Mouse (Mus musculus): ENCODE results near the gene Tm9sf1. TPM values are rescaled to one million over a fixed set of nuclear protein-coding genes. Genes with fewer than 3 reads are reported as not detected.

Tm9sf1 gene
- total RNA-seq (2022) = 10 to 100 TPM; 40.6 to 49.6 (median 44.7) TPM

- peak; percentile 81 to 87 for DNase-seq (ENCODE audit: low spot score in 2 of 2)
Observed at GRCm38 (mm10) chr14:55643060-55643907, at the start of gene Tm9sf1. Tm9sf1 (minus strand) TSS chr14:55643806.

DNA sequence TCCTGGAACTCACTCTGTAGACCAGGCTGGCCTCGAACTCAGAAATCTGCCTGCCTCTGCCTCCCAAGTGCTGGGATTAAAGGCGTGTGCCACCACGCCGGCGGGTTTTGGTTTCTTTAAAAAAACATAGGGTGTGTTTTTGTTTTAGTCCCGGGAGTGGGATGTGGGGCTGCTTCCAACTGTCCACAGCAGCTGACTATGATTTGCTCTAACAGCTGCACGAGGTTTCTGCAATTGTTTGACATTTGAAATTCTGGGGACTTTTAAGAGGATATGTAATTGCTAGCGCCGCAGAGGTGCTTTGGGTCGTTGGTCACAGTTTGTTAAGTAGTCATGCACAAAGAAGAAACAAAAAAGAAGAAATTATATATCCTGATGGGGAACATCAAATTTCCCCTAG lies 45.8 kb upstream of the Tm9sf1 start:
- no peak for DNase-seq (ENCODE audit: low spot score in 2 of 2)

- DNase-seq (ENCODE audit: low spot score in 2 of 2) = no peak
Observed at GRCm38 (mm10) chr14:55682118-55682493, 38.5 kb upstream of the Tm9sf1 start.

DNA sequence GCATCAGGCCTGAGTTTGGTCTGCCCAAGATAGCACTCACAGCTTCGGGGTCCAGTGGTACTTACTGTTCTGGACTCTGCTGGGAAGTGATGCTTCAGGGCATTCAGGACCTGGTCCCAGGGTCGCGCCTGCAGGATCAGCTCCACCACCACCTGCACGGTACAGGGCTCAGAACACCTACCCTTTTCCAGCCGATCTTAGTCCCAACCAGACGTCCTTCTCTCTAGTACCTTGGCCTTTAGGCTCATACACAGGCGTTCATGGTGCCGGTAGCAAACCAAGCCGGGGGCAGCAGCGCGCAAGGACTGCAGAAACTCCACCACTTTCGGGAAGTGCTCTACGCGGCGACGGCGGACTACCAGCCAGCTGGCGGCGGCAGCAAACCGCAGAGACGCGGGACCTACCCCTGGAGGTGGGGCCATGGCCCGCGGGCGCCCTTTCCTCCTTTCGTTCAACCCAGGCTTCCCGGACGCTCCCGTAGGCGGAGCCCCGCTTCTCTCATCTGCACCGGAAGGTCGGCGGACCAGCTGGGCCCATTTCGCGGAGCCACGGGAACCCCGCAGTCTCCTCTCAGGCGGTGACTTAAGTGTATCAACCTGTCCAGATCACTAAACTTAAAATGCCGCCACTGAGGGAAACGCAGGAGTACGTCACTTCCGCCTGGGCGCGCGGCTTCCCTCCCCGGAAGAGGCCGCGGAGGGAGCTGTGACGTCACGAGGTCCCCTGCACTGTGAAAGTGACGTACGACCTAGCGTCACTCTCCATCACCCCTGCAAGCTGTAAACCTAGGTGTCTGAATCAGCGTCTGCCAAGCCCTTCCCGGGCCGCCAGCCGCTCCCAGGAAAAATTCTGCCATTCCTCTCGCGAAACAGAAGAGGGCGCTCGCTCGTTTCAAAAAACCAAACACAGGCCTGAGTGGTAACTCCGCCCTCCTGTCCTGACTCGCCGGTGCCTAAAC lies 37.8 kb upstream of the Tm9sf1 start, which contains the start of gene Tinf2:
Gene Tinf2, minus strand, starts transcription at position 661 of the 958 bp plus-strand sequence.
- DNase-seq (ENCODE audit: low spot score in 2 of 2) = peak; percentile 95 to 96

GRCm38 (mm10) chr14:55677615-55678014 lies 34.0 kb upstream of the Tm9sf1 start:
- DNase-seq (ENCODE audit: low spot score in 2 of 2) = no peak

- no peak for DNase-seq (ENCODE audit: low spot score in 2 of 2)
Observed at GRCm38 (mm10) chr14:55672741-55673060, 29.1 kb upstream of the Tm9sf1 start.

- peak; percentile 95 for DNase-seq (ENCODE audit: low spot score in 2 of 2)
Observed at GRCm38 (mm10) chr14:55671833-55672740, 28.5 kb upstream of the Tm9sf1 start, which contains the start of the genes Gmpr2 and Nedd8. Gmpr2 (plus strand) TSS chr14:55671941. Nedd8 (minus strand) TSS chr14:55672124.

DNA sequence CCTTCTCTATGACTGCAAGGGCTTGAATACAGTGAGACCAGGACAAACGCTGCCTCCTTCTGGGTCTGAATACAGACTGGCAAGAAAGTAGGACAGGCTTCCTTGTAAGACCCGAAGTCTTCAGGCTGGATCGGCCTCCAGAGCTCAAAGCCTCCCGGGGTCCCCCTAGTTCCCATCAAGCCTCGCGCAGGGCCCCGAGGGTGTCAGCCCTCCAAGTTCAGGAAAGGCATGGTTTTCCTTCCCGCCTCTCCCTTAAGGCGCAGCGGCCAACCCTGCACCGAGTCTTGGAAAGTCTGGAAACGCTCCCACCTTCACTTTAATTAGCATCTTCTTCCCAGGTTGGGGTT lies 27.9 kb upstream of the Tm9sf1 start:
- DNase-seq (ENCODE audit: low spot score in 2 of 2) = no peak

- DNase-seq (ENCODE audit: low spot score in 2 of 2) = no peak
Observed at GRCm38 (mm10) chr14:55660636-55661035, 17.0 kb upstream of the Tm9sf1 start.

GRCm38 (mm10) chr14:55659960-55660573 lies 16.5 kb upstream of the Tm9sf1 start, which contains the start of gene Mdp1:
Mdp1 (minus strand) TSS chr14:55660508.
- peak; percentile 73 to 80 for DNase-seq (ENCODE audit: low spot score in 2 of 2)

DNA sequence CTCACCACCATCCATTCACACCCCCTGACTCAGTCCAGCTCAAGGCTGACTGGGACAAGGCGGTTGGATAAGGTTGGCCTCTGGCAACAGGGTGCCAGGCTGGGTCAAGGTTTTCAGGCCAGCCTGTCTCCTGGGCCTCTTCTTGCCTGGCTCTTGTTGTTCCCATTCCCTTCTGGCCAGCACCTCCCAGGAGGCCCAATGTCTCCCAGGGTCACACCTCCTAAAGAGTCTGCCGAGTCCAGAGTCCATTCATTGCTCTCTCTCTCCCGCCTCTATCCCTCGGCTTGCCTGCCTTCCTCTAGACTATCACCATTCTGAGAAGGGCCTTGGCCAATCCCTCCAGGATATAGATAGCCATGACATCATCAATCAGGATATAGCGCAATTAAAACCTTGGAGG lies 14.4 kb upstream of the Tm9sf1 start:
- DNase-seq (ENCODE audit: low spot score in 2 of 2) = no peak

DNA sequence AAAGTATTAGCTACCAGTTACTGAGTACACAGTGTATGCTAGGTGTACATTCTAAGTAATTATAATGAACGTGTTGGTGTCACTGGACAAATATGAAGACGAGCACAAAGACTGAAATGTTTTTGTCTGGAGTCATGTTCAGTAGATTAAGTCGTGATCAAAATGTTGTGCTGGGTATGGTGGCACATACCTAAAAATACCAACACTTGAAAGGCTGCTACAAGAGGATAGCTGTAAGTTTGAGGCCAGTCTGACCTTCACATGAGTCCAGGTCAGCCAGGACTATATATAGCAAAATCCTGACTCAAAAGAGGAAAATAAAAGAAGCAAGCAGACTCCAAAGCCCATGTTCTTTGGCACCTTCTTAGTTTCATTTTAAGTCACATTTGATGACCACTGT lies 13.3 kb upstream of the Tm9sf1 start:
- no peak for DNase-seq (ENCODE audit: low spot score in 2 of 2)

- DNase-seq (ENCODE audit: low spot score in 2 of 2) = no peak
Observed at GRCm38 (mm10) chr14:55651528-55651927, 7.9 kb upstream of the Tm9sf1 start.

DNA sequence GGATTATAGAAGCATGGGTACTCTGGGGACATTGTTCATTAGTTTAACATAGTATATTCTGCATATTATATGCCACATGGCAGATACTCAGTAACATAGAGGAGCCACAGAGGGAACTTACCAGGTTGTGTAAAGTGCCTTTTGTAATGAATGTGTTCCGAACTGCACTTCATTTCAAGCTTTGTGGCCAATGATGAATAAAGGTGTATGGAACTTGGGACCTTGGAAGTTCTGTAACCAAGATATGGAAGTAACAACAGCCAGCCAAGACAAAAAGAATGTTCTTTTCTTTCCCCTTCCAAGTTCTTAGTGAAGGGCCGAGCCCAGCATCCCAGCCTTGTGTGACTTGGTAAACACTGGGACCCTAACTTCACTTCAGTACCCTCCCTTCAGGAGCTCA lies 6.3 kb upstream of the Tm9sf1 start, which contains the start of gene Tssk4:
Gene Tssk4, plus strand, starts transcription at position 301 of the 400 bp plus-strand sequence.
- no peak for DNase-seq (ENCODE audit: low spot score in 2 of 2)

GRCm38 (mm10) chr14:55644261-55644888 lies 769 bp upstream of the Tm9sf1 start:
- no peak for DNase-seq (ENCODE audit: low spot score in 2 of 2)

- DNase-seq (ENCODE audit: low spot score in 2 of 2) = no peak
Observed at GRCm38 (mm10) chr14:55642679-55643059, 937 bp downstream of the Tm9sf1 start.

DNA sequence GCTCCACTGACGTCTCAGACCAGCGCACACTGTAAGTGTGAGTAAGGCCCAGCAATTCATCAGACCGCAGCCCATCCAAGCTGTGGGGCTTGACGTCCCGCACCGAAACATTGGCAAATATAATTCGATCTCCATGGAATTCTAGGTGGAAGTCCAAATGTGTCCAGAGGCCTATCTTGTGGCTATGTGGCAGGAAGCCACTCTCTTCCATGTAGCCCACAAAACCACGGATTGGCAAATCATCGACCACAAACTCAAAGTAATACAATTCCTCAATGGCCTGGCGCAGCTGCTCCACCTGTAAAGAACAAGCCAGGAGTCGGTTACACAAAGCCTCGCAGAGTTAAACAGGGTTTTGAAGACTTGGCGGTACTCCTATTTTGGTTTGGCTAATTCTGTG lies 2.3 kb downstream of the Tm9sf1 start:
- no peak for DNase-seq (ENCODE audit: low spot score in 2 of 2)

DNA sequence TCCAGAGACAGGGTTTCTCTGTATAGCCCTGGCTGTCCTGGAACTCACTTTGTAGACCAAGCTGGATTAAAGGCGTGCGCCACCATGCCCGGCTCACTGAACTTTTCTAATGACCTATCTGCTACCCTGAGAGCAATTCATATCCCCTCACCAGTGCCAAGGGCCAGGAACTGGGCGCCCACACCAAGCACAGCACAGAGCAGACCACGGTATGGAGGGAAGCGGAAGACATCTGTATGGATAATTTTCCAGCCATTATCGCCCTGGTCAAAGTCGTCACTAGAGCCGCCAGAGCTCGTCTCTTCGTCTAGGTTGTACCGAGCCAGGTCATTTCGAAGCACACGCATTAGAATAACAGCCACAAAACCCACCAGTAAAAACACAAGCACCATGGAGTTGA lies 2.8 kb downstream of the Tm9sf1 start:
- no peak for DNase-seq (ENCODE audit: low spot score in 2 of 2)

GRCm38 (mm10) chr14:55637795-55638194 lies 5.8 kb downstream of the Tm9sf1 start, which contains the start of gene Gm49378:
Gm49378 (minus strand) TSS chr14:55637895.
- no peak for DNase-seq (ENCODE audit: low spot score in 2 of 2)

- DNase-seq (ENCODE audit: low spot score in 2 of 2) = peak; percentile 87 to 88
Observed at GRCm38 (mm10) chr14:55635523-55636007, 8.0 kb downstream of the Tm9sf1 start, which contains the start of gene Ipo4. Ipo4 (minus strand) TSS chr14:55635957.

Measured in layer of hippocampus, adult 8-10 months (tissue).